Mouse (Mus musculus) ovary, postnatal 10 days (tissue): ENCODE results near the gene Tbr1.

Experiments
- DNase-seq: peaks from one replicate; pipeline ENCODE4 v3.0.0; 2022; ENCODE audit warnings: low spot score

Tbr1 gene

DNA sequence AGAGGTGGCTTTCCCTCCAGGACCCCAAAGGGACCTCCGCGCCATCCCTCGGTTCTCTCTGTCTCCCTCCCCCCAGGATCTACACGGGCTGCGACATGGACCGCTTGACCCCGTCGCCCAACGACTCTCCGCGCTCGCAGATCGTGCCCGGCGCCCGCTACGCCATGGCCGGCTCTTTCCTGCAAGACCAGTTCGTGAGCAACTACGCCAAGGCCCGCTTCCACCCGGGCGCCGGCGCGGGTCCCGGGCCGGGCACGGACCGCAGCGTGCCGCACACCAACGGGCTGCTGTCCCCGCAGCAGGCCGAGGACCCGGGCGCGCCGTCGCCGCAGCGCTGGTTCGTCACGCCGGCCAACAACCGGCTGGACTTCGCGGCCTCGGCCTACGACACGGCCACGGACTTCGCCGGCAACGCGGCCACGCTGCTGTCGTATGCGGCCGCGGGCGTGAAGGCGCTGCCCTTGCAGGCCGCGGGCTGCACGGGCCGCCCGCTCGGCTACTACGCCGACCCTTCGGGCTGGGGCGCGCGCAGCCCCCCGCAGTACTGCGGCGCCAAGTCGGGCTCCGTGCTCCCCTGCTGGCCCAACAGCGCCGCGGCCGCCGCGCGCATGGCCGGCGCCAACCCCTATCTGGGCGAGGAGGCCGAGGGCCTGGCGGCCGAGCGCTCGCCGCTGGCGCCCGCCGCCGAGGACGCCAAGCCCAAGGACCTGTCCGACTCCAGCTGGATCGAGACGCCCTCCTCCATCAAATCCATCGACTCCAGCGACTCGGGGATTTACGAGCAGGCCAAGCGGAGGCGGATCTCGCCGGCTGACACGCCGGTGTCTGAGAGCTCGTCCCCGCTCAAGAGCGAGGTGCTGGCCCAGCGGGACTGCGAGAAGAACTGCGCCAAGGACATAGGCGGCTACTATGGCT, 9.0 kb downstream of the Tbr1 start:
- peak; percentile 35 for DNase-seq

DNA sequence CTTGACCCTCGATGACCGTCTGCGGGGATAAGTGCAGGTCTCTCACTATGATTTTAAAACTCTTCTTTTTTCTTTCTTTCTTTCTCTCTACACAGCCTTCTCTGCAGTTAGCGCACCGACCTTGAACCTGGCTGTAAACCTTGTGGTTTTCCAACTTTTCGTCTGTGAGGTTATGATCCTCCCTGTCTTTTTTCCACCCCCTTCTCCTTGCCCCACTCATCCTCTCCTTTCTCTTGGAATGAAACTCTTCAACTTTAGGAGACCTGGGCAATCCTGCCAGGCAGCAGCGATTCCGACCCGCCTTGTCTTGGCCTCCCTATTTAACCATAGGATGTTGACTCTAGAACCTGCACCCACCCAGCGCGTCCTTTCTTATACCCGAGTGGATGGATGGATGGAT, 9.8 kb downstream of the Tbr1 start:
- no peak for DNase-seq

DNA sequence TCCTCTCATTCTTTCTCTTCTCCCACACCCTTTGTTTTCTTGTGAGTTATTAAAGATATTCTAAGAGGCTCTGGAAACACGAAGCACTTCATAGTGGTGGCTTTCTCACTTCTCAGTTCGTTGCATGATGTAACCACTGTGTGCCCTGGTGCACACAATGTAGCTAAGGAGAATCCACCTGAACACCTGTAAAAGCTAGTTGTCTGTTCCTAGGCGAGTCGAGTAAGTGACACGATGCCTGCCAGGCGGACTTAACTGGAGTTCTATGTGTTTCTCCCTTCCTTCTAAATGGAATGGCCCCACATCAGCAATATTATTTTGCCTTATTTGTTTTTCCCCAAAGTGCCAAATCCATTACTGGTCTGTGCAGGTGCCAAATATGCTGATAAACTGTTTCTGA, 10.4 kb downstream of the Tbr1 start:
- DNase-seq: no peak

DNA sequence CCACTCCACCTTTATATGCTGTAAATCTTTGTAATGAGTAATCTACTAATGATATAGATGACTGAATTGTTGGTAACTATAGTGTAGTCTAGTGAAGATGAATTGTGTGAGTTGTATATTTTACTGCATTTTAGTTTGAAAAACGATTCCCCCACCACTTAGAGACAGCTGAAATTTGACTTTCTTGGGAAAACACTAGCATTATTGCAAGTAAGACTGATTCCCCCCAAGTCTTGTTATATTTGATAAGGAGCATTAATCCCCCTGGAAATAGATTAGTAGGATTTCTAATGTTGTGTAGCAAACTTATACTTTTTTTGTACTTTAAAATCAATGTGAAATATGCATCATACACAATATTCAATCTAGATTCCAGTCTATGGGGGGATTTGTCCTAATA, 10.8 kb downstream of the Tbr1 start:
- DNase-seq: no peak

DNA sequence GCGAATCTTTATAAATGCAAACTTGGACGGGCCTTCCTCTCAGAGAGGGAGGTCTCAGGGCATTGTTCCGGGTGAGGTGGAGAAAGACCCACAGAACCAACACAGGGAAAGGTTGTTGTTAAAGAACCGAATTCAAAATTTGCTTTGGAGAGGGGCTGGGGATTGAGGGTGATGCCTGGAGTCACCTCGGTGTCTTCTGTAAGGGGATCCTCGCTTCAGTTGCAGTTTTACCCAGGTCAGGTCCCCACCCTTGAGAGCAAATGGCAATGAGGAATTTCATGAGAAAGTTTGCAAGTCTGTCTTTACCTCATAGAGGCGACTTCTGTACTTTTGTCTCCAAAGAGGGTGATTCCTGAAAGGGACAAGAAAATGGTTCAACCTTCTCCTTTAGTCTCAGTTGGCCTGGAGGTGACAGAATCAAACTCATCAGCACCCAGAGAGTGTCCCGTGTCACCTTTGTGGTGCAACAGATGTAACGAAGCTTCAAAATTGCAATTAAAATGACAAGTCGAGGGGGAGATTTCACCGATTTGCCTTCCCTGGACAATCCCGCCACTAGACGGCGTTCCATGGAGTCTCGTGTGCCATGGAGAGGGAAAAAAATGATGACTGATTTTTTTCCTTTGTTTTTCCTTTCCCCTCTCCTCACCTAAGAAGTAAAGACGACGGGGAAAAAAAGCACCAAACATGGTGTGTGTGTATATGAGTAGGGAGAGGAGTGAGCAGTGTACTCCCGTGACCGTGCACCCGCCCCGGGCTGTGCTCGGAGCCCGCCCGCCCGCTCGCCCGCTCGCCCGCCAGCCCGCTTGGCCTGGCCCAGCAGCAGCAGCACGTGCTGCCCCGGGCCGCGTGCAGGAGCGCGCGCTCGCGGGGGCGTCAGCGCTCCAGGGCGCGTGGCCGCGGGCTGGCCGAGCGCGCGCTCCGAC, 12.1 kb downstream of the Tbr1 start:
- no peak for DNase-seq

DNA sequence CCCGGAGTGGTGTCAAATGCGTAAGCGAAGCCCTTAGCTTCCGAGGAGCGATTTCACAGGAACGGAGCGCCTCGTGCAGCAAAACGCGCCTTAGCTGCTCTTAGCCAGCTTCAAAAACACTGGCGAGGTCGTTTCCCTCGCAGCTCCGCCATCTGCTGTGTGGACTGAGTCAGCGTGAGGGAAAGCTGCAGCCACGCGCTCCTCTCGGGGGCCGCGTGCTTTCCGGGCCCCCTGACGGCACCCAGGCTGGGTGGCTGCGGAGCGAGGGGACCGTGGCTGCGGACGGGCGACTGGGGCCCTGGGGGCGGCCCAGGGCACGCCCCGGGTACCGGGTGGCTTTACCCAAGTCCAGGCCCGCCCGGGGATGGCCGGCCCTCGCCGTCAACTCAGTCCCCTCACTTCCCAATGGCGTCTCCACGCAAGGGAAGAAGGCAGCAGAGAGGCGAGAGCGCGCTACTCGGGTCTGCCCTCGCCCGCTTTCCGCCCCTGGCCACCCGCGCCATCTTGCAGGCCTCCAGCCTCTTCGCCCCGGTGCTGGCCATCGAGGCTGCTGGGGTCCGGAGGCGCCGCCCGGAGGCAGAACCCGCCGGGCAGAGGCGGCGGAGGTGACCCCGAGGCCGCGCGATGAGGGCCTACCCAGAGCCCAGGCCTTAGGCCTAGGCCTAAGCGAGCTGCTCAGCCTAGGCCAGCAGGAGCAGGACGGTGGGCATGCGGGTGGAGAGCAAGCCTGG, 13.0 kb downstream of the Tbr1 start:
- DNase-seq: no peak

DNA sequence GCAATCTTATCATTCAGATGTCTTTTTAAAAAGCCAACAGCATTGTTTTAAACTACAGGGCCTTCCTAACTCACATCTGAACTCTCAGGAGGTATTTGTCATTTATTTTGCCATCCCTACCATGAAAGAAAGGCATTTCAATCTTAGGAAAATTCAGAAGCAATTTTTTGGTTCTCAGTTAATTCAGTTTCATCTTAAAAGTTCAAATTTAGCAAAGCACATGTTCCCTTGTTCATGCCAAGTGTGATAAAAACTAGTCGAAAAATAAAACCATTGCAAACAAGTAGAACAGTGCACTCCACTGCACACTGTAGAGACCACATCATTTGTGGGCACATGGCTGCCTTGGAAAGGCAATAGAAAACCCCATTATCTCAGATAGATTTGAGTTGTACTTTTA, 15.5 kb downstream of the Tbr1 start:
- no peak for DNase-seq

DNA sequence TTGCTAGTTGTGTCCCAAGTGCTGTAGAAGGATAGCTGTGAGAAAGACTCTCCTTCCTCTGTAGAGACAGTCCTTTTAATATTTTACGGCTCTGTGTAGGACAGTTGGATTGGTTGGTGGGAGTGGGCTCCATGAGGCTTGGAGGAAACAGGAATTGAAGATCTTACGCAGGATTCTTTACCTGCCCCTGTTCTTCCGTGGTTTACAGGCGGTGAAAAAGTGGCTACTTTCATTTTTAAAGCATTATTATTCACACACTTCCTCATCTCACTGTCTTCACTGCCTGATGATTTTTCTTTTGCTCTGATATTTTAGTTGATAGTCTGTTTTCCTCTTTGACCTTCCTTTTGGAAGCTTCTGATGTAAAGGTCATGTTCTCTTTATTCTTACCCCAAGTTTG, 17.5 kb downstream of the Tbr1 start:
- DNase-seq: no peak

DNA sequence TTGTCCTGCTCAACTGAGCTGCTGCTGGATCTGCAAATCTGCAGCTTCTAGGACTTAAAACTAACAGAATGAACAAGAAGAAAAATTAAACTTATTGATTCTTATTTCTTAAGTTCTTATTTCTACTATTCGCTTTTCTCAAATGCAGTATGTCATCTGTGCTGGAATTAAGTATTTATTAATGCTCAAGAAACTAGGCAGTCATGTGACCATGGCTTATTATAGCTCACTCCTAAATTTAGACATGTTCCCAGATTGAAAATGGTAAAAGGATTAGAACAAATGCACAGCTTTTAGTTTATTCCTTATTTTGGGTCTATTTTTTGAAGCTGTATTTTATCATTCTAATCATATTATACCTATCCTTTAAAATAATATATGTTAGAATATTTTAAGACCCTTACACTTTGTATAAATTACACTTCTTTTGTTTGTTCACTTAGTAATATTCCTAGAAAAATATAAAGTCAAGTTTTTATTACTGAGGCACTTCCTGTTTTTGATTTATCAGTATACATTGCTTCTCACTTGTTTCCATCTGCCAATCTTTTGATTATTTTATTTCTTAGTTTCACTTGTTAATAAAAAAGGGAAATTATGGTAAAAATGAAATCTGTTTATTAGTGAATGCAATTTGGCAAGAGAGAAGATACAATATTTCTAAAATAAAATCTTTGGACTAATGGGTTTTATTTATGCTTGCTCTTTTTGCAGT, 20.9 kb downstream of the Tbr1 start:
- DNase-seq: no peak

DNA sequence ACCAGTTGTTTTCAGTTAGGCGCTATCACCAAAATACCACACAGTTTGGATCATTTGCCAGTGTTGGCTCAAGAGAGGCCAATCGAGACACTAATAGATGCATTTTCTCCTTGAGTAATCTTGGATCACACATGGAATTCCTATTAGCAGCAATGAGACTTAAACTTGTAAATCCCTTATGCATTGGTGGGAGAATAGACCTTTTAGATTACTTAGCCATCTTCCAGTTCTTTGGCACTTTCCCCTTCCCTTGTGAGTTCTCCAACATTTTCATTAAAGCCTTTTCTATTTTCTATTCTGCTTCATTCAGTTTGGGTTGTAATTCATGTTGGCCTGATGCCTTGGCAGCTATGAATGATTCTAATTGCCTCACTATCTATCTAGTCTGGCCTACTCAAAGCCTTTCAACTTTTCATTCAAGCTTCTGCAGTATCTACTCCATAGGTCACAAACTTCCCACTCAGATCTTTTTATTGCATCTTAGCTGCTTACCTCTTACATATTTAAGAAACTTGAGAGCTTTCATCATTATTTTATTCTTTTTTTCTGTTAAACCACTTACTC, 34.6 kb downstream of the Tbr1 start:
- DNase-seq: no peak
